Mouse (Mus musculus) intestine, embryonic 16.5 days (tissue): ENCODE measurements at regions not wholly inside any gene's neighbourhood (a gene's known extent, or its start where the extent isn't known, plus 50 kb on each side); places are given as distances from the start of the nearest gene placed in this dataset.

ENCODE experiments used
- ATAC-seq: fragments of 200-750 bp; cut with Nextera tagmentation; 2 replicates; pipeline ENCODE4 v1.8.0; 2017; ENCODE audit warnings: moderate TSS enrichment, moderate library complexity
- H3K27ac ChIP-seq: fragments of 300-500 bp; sonication (generic); 2 replicates; pipeline ENCODE4 v1.5.1; 2014; ENCODE audit warnings: mild to moderate bottlenecking, low read length
- H3K27me3 ChIP-seq: fragments of 300-500 bp; sonication (generic); replicated peaks from 2 replicates; pipeline ENCODE4 v1.6.1; 2014; ENCODE audit warnings: low read length, control low read depth, mixed read lengths; ENCODE audit not compliant: control insufficient read depth, insufficient read depth
- H3K36me3 ChIP-seq: fragments of 300-500 bp; sonication (generic); 2 replicates; pipeline ENCODE4 v1.6.1; 2014; ENCODE audit warnings: low read length, control low read depth; ENCODE audit not compliant: control insufficient read depth, insufficient read depth
- H3K4me1 ChIP-seq: fragments of 300-500 bp; sonication (generic); 2 replicates; pipeline ENCODE4 v1.6.1; 2014; ENCODE audit warnings: low read length, control low read depth, mixed read lengths; ENCODE audit not compliant: control insufficient read depth, insufficient read depth
- H3K4me2 ChIP-seq: fragments of 300-500 bp; sonication (generic); 2 replicates; pipeline ENCODE4 v1.6.1; 2014; ENCODE audit warnings: low read depth, low read length, control low read depth
- H3K4me3 ChIP-seq: fragments of 300-500 bp; sonication (generic); 2 replicates; pipeline ENCODE4 v1.5.1; 2014; ENCODE audit warnings: mild to moderate bottlenecking, low read length
- H3K9ac ChIP-seq: fragments of 300-500 bp; sonication (generic); 2 replicates; pipeline ENCODE4 v1.6.1; 2014; ENCODE audit warnings: low read depth, low read length
- H3K9me3 ChIP-seq: fragments of 300-500 bp; sonication (generic); 2 replicates; pipeline ENCODE4 v1.6.1; 2016; ENCODE audit warnings: low read length, control low read depth; ENCODE audit not compliant: control insufficient read depth
- WGBS: fragments of 180-500 bp; shearing (Covaris S2); extraction: QIAGEN DNeasy Blood & Tissue Kit; methylation state at CpG from one replicate; pipeline ENCODE4 v1.1.7; 2014; 5-methylcytosine and 5-hydroxymethylcytosine counted together

DNA sequence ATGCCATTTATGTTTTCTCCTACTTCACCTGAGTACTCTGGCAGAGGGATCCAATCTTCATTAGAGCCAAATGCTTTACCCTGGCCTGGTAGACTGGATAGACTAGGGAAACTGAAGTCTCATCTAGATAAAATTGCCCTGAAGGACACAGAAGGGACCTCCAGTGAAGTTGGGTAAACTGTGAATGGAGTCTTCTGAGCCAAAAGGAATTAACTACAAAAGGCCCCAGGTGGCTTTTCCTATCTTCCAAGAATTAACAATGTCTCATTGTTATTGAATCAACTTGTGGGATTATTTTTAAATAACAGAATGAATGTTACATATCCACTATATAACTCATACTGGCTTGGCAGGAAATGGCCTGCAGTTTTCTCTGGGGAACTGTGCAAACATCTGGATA lies 390.0 kb upstream of the Nr3c2 start:
- Histone ChIP-seq H3K36me3 (no peaks in the 10 kb centered on the region), H3K4me1 (no peaks in the 10 kb centered on the region), H3K4me2 (no peak overlapping the region), H3K27me3 (no peaks in the 10 kb centered on the region), H3K27ac (no peak overlapping the region), H3K9ac (no peak overlapping the region), H3K4me3 (no peak overlapping the region), H3K9me3 (no peaks in the 10 kb centered on the region)
- no peak for ATAC-seq

DNA sequence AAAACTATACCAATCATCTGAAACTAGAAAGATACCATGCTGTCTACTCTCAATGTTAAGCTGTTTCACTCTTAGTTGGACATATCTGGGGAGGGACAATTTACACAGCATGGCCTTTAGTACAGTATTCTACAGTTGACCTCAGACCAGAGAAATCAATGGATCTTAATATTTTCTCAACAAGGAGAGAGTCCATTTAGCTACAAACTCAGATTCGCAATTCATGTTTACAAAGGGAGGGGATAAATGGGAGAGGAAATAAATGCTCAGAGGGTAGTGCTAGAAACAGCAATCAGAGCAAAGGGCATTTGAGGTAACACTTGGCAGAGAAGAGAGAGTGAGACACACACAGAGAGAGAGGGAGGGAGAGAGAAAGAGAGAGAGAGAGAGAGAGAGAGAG lies 385.1 kb upstream of the Nr3c2 start:
- H3K9ac ChIP-seq: no peak overlapping the region
- no peaks in the 10 kb centered on the region for H3K4me1 ChIP-seq
- no peak for ATAC-seq
- H3K27ac ChIP-seq: no peak overlapping the region
- H3K9me3 ChIP-seq: no peaks in the 10 kb centered on the region
- WGBS: 39% methylated on average over 1 of the region's 1 CpGs
- no peak overlapping the region for H3K4me3 ChIP-seq
- no peak overlapping the region for H3K4me2 ChIP-seq
- H3K27me3 ChIP-seq: no peaks in the 10 kb centered on the region
- H3K36me3 ChIP-seq: no peaks in the 10 kb centered on the region

GRCm38 (mm10) chr8:76538806-76539480 lies 360.3 kb upstream of the Nr3c2 start:
- no peak for ATAC-seq
- Histone ChIP-seq H3K4me3 (no peak overlapping the region), H3K9me3 (no peaks in the 10 kb centered on the region), H3K4me2 (no peak overlapping the region), H3K4me1 (no peaks in the 10 kb centered on the region), H3K27ac (no peak overlapping the region), H3K9ac (no peak overlapping the region), H3K27me3 (no peaks in the 10 kb centered on the region), H3K36me3 (no peaks in the 10 kb centered on the region)
- 86% methylated on average over 3 of the region's 3 CpGs for WGBS

DNA sequence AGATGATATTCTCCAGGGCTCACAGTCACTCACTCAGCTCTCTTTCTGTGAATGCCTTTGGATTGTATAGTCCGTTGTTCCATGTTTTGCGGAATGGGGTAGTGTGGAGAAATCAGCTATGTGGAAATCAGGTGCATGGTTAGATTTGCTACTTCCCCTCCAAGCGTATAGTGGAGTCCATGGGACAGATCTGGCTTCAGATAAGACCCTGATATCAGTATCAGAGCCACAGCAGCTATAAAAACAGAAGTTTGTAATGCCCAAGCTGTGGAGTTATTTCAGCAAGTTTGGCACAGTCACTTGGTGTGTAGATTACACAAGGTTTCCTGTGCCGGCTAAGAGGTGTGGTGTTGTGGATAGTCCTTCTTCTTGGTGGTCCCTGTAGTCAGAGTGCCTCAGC lies 359.6 kb upstream of the Nr3c2 start:
- Histone ChIP-seq H3K27me3 (no peaks in the 10 kb centered on the region), H3K4me2 (no peak overlapping the region), H3K9me3 (no peaks in the 10 kb centered on the region), H3K9ac (no peak overlapping the region), H3K36me3 (no peaks in the 10 kb centered on the region), H3K4me3 (no peak overlapping the region), H3K27ac (no peak overlapping the region), H3K4me1 (no peaks in the 10 kb centered on the region)
- 89% methylated on average over 4 of the region's 4 CpGs for WGBS
- no peak for ATAC-seq

DNA sequence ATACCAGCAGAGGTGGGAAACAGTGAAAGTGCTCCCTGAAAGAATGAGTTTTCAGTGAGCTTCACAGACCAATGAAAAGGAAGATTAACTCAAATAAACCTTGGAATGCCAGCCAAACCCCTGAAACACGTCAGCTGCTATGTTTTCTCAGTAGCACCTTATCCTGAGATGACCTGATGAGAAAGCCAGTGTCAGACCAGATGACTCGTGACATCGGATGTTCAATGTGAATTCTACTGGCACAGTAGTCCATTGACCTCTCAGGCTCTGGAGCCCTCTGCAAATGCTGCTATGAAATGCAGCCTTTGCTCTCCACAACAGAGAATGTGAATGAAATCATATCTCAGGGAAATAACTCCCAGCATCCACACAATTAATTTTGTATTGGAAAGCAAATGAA lies 358.6 kb upstream of the Nr3c2 start:
- H3K9me3 ChIP-seq: no peaks in the 10 kb centered on the region
- no peak overlapping the region for H3K4me3 ChIP-seq
- H3K27me3 ChIP-seq: no peaks in the 10 kb centered on the region
- 50% methylated on average over 3 of the region's 3 CpGs for WGBS
- H3K9ac ChIP-seq: no peak overlapping the region
- H3K4me2 ChIP-seq: no peak overlapping the region
- H3K27ac ChIP-seq: no peak overlapping the region
- H3K4me1 ChIP-seq: no peaks in the 10 kb centered on the region
- no peaks in the 10 kb centered on the region for H3K36me3 ChIP-seq
- no peak for ATAC-seq

DNA sequence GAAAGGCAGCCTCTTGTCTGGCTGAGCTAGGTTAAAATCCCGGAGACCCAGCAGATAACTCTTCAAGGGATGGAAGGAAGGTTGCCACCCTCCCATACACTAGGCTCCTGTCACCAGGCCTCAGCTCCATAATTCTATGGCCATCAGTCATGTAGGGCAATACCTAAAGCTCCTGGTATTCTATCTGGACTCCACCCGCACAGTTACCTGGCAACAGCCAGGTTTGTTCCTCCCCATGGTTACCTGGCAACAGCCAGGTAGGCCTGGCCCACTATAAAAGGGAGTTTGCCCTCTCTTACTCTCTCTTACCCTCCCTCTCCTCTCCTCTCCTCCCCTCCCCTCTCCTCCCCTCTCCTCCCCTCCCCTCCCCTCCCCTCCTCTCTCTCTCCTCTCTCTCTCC lies 347.6 kb upstream of the Nr3c2 start:
- Histone ChIP-seq H3K27me3 (no peaks in the 10 kb centered on the region), H3K4me2 (no peak overlapping the region), H3K27ac (no peak overlapping the region), H3K36me3 (no peaks in the 10 kb centered on the region), H3K9me3 (no peaks in the 10 kb centered on the region), H3K4me1 (no peaks in the 10 kb centered on the region), H3K4me3 (no peak overlapping the region), H3K9ac (no peak overlapping the region)
- no peak for ATAC-seq
- 86% methylated on average over 2 of the region's 2 CpGs for WGBS

DNA sequence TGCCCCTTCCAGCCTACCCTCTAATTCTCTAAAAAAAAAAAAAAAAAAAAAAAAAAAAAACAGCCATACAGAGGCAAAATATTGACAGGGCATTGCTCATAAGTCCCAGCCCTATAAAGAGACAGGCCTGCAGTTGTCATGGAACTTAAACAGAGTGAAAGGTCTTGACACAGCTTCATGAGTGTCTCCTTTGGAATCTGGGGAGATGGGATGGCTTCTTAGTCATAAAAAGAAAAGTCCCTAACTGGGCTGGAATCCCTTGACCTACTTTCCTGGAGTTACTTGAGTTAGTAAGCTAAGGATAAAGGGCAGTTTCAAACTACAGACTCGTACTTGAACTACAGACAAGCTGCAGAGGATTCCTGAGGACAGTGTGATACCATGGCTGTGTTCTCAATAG lies 297.7 kb upstream of the Nr3c2 start:
- Histone ChIP-seq H3K27ac (no peak overlapping the region), H3K4me1 (no peaks in the 10 kb centered on the region)
- no peak for ATAC-seq

DNA sequence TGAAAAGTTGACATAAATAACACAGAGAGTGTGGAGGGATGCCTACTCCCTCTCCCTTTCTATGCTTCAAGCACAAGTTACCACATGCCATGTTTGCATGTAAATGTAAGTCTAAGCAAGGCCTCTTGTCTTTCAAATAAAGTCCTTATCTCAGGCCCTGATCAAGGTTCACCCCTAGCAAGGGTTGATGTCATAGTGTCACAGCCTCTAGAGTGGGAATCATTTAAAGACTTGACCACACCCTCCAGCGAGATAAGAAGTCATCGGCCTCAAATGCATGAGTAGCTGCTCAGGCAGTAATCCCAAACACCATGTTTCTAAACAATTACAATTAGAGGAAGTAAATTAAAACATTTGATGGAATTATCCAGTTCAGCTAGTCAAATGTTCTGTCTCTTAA lies 280.5 kb upstream of the Nr3c2 start:
- H3K27ac ChIP-seq: no peak overlapping the region
- H3K27me3 ChIP-seq: no peaks in the 10 kb centered on the region
- no peak overlapping the region for H3K4me2 ChIP-seq
- WGBS: 73% methylated on average over 2 of the region's 2 CpGs
- no peak overlapping the region for H3K4me3 ChIP-seq
- no peaks in the 10 kb centered on the region for H3K36me3 ChIP-seq
- peak; percentile 67 for ATAC-seq
- H3K4me1 ChIP-seq: no peaks in the 10 kb centered on the region
- H3K9me3 ChIP-seq: no peaks in the 10 kb centered on the region
- no peak overlapping the region for H3K9ac ChIP-seq

More for the DNA sequence above, 297.7 kb upstream of the Nr3c2 start:
- Histone ChIP-seq H3K4me2 (no peak overlapping the region), H3K9ac (no peak overlapping the region), H3K4me3 (no peak overlapping the region), H3K9me3 (no peaks in the 10 kb centered on the region), H3K36me3 (no peaks in the 10 kb centered on the region), H3K27me3 (no peaks in the 10 kb centered on the region)
- WGBS: 70% methylated on average over 1 of the region's 1 CpGs

DNA sequence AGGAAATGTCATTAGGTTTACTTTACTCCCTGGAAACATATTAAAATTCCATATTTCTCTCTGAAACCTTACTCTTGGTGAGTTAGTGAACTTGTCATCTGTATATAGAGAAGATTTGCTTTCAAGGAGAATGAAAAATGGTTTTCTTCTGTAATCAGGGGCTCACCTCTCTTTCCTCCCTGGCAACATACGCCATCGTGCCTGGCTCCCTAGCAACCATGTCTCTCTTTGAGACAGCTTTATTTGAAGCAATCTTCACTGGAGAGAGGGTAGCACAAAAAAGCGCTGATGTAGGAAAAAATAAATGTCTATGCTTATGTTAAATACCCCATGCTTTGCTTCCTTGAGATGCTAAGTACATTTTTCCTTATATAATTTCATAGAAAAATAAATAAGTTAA lies 278.4 kb upstream of the Nr3c2 start:
- Histone ChIP-seq H3K4me2 (no peak overlapping the region), H3K9ac (no peak overlapping the region), H3K27ac (no peak overlapping the region), H3K9me3 (no peaks in the 10 kb centered on the region), H3K4me1 (no peaks in the 10 kb centered on the region), H3K36me3 (no peaks in the 10 kb centered on the region), H3K27me3 (no peaks in the 10 kb centered on the region), H3K4me3 (no peak overlapping the region)
- no peak for ATAC-seq
- WGBS: 57% methylated on average over 3 of the region's 3 CpGs

DNA sequence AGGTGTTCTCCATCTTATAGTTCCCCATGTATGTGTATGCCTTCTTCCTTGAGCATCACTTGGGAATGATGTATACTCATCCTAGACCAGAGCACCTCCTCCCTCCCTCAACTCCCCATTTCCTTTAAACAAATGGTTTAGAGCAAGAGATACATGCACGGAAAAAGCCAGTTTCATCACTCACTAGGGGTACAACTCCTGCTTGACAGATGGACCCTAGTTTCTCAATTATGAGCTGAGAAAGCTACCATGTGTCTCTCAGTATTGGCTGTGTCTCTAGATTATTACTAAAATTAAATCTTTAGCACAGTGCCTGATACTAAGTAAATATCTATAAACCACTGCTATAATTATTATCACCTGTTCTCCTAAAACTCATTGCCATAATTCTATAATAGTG lies 266.2 kb upstream of the Nr3c2 start:
- no peaks in the 10 kb centered on the region for H3K9me3 ChIP-seq
- WGBS: 58% methylated on average over 1 of the region's 1 CpGs
- H3K9ac ChIP-seq: no peak overlapping the region
- no peaks in the 10 kb centered on the region for H3K36me3 ChIP-seq
- H3K27me3 ChIP-seq: no peaks in the 10 kb centered on the region
- no peak overlapping the region for H3K4me2 ChIP-seq
- no peak for ATAC-seq
- no peak overlapping the region for H3K27ac ChIP-seq
- H3K4me3 ChIP-seq: no peak overlapping the region
- H3K4me1 ChIP-seq: no peaks in the 10 kb centered on the region
